Mouse (Mus musculus) embryonic fibroblast, embryonic 13.5 days (primary cell): ENCODE measurements at regions not wholly inside any gene's neighbourhood (a gene's known extent, or its start where the extent isn't known, plus 50 kb on each side); places are given as distances from the start of the nearest gene placed in this dataset.

ENCODE experiments used
- CTCF ChIP-seq: IDR thresholded peaks from 2 replicates; pipeline ENCODE4 v1.5.1; 2011; ENCODE audit warnings: mild to moderate bottlenecking, control low read depth, low read length, moderate library complexity, borderline replicate concordance; ENCODE audit not compliant: insufficient read depth
- POLR2A ChIP-seq: IDR thresholded peaks from 2 replicates; pipeline ENCODE4 v1.6.1; 2011; ENCODE audit warnings: low read depth, mild to moderate bottlenecking, control low read depth, low read length, moderate library complexity

DNA sequence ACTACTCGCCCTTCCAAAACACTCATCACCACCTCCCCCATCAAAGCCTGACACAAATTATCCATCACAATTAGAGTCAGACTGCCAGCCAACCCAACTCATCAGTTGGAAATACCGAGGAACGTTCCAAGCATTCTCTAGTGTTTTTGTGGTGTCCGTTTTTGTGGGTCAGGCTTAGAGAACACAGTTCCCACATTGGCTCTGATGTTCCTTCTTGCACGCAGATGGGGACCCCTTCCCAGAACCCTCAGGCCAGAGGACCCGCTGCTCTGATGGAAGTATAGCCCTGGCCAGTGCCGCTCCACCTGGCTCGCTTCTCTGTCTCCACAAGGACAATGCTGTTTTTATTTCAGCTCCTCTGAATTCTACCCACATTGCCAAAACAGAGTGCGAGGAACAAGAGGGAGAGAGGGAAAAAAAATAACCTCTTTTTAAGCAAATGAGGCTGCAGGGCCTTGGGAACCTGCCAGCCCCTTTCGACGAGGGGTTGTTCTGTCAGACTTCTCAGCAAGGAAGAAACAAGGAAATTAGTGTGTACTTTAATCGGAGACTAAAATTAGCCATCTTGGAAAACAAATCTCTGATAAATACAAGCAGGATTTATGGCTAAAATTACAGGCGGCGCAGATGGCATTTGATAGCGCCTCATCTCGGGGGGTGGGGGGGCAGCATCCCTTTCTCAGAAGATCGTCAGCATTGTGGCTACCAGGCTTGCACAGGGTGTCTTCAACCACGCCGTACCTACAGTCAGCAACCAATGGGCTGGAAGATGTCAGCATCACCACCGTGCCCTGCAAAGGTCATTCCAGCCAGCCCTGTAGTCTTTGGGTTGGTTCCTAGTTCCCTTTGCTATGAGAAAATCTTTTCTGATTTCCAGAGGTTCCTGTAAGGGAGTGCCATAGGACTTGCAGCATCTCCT, 191.4 kb upstream of the Zdhhc25 start:
- TF ChIP-seq POLR2A (no peak), CTCF (no peak)
